Mouse (Mus musculus) WW6 (cell line): Measurements from ENCODE around the gene Tut1.

Experiments used
- DNase-seq: peaks from one replicate; pipeline ENCODE4 v3.0.0-alpha.2; 2013; ENCODE audit warnings: low read depth, low spot score

Tut1 gene

GRCm38 (mm10) chr19:8982303-8983149 lies 28.9 kb downstream of the Tut1 start:
- DNase-seq = no peak

DNA sequence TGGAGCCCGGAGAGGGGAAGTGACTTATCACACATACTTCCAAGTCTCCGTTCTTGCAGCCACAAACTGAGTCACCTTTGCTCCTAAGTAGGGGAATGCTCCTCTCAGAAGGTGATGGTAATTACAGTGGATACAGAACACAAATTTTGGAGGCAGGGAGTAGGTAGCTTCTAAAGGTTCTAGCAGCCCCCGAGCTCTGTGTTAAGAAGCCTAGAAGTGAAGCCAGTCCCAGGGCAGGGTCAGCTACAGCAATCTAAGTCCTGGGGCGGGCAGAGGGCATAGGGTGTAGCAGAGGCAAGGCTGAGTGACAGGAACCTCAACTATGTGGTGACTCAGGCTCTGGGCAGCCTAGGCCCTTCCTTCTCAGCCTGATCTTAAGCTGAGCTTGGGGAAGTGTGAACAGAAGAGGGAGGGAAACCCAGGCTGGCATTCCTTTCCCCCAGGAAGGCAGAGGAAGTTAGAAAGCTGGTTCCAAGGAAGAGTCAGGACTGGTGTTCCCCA lies 29.6 kb downstream of the Tut1 start:
- DNase-seq = no peak

GRCm38 (mm10) chr19:8984255-8984868 lies 30.7 kb downstream of the Tut1 start:
- DNase-seq = no peak

DNA sequence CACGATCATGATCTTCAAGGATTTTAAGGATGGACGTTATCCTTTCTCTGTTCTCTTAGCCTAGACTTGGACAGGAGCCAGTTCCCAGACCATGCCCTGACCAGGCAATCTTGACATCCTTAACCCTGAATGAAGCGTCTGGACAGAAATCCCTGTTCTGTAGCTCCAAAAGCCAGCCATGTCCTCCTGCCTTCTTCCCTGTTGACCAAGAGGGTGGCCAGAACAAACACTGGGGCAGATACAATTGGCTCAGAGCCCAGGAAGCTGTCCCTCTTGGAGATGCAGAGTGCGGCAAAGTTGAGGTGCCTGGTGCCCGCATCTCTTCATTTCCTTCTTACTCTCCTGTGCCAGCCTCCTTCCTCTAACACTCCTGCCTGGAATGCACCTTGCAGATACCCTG lies 32.2 kb downstream of the Tut1 start:
- DNase-seq = no peak

DNA sequence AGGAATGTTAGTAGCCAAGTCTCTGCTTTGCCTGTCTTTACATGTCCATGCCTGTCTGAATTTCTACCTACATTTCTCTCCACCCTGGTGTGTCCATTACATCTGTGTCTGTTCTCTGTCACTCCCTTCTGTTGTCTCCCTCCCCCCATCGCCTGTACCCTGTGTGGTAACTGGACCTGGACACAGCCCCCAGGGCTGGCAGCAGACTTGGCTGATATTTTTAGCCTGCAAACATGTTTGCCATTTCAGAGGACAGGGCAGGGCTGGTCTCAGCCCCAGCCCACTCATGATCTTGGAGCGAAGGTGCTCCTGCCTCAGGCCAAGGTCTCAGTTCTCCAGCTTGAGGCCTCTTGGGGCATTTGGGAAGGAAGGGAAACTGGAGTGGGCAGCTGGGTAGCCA lies 34.2 kb downstream of the Tut1 start:
- DNase-seq = no peak

- DNase-seq = no peak
Measured at GRCm38 (mm10) chr19:8988346-8989065, 34.9 kb downstream of the Tut1 start.

DNA sequence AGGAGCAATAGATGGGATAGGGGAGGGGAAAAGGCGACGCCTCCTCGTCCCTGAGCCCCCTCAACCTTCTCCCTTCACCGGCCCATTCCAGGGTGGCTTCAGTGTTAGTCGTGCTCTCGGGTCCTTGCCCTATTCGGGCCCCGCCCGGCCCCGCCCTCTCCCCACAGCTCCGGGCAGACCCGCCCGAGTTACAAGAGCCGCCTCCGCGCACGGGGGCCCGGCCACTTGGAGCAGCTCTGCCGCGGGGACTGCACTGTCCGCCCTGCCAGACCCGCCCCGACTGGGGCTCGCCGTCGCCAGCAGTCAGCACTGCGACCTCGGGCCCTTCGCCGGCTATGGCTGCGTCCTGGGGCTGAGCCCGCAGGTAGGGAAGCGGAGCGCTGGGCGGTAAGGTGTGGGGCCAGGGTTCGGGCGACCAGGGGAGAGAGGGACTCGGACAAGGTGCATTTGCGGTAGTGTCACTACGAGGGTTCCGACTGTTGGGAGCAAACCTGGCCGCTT lies 35.5 kb downstream of the Tut1 start, which contains the start of gene Ahnak:
TSS of gene Ahnak (plus strand) at position 219 of the 501 bp plus-strand sequence.
- no peak for DNase-seq

DNA sequence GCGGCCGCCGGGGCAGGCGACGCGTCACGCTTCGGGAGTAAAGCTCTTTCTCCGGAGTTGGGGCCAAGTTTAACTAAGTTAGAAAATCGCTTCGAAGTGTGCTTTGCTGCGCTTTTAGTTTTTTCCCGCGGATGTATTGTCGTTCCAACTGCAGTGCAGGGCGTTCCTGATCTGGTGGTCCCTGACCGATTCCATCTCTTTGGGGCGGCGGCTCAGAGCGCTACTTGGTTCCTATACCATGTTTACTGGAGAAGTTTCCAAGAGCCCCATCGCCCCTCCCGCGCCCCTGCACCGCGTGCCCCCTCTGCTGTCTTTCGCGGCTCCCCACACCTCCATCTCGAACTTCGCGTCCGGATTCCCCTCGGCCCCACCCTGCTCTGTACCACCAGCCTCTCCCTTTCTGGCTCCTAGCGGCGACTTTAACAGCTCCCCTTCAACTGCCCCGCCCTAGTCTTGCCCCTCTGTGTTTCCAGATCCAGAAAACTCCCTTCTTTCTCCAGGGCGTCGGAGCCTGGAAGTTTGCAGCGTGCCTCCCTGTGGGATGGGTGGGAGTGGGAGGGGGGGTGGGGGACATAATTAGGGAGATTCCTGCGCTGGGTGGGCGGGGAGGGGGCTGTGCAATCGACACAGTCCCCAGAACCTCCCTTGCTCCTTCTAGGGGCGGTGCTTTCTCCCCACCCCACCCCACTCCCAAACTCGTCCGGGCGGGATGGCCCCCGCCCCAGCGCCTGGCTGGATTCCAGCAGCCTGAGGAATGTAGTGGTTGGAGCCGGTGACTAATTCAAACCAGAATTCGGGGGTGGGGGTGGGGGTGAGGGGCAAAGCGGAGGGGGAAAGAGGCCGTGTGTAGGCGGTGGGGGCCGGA lies 36.2 kb downstream of the Tut1 start:
- no peak for DNase-seq

- no peak for DNase-seq
Measured at GRCm38 (mm10) chr19:8990432-8991102, 36.9 kb downstream of the Tut1 start.

DNA sequence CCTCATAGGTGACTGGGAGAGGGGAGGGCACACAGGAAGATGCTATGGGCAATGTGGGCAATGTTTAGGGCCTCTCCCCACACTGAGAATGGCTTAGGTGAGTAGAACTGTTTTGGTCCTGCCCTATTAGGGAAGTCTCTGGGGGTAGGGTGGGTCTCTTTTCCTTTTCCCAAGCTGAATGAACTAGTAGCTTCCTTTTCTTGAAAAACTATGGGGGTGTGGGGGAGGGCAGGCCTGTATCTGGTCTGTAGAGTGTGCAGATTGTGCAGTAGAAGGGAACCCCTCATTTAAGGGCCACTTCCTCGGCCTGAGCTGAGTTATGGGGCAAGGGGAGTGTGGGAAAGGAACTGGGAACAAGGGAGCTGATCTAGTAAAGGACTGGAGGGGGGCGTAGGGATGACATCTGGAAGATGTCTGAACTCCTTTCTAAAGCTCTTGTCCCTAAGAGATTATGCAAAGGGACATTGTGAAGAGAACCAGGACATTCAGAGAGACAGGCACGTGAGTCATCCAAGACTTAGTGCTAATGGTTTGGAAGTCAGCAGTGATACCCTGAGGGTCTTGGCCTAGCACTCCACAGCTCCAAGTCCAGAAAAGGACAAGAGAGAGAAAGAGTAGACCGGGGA lies 37.7 kb downstream of the Tut1 start:
- DNase-seq = no peak

- DNase-seq = no peak
Measured at GRCm38 (mm10) chr19:8991871-8992735, 38.5 kb downstream of the Tut1 start.

DNA sequence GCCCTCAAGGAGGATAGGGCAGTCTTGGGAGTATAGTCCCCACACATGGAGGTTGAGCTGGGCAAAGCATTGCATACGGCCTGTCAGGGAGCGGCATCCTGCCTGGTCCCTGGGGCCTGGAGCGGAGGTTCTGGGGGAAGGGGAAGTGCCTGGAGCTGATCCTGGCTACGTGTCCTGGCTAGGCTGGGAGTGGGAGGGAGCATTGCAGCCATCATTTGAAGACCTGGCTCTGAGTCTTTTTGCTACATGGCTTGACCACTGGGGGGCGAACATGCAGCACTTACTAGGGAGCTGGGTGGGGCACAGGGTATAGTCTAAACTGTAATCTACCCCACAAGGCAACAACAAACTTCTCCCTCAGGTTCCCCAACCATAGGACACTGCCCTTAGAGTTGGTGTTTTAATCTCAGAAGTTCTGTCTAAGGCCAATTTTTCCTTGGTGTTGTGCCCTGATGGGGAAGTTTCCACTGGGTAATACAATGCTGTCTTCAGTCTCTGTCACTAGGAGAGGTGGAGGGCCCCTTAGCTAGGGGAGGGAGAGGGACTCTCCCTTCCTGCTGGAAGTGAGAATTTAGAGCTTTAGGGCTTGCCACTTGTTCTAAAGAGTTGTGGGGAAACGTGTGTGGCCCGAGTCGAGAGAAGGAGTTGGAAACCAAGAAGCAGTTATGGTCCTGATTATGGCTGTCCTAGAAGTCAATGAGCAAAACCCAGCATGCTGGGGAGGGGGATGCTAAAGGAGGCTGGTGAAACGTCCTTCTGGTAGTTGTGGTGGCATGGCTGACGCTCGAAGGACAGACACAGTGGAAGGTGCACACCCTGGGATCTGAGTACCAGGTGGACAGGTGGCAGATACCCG lies 39.4 kb downstream of the Tut1 start:
- no peak for DNase-seq

GRCm38 (mm10) chr19:8993625-8993912 lies 39.9 kb downstream of the Tut1 start:
- DNase-seq = no peak

DNA sequence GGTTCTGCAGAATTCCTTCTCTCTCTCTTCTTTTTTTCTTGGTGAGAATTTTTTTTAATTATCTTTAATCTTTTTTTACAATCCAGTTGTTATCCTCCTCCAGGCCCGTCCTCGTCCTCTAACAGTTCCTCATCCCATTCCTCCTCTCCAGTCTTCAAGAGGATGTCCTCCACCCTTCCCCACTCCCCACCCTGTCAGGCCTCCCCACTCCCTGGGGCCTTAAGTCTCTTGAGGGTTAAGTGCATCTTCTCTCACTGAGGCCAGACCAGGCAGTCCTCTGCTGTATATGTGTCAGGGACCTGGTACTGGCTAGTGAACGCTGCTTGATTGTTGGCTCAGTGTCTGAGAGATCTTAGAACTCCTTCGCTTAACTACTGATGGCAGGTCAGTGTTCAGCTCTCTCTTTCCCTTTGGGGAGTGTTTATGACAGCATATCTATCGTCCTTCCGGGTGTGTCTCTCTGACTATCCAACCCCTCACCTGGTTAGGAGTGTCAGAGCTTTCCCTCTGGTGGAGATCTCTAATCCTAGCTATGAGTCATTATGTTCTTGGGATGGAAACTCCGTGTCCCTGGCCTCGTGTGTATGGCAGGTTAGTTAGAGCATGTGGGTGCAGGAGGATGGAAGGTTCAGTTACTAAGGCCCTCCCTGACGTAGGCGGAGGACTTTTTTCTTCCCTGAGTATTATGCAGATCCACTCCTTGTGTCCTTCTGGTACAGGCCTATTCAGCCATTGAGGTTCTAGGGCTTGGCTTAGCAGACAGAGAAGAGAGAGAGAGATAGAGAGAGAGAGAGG lies 41.4 kb downstream of the Tut1 start:
- no peak for DNase-seq

DNA sequence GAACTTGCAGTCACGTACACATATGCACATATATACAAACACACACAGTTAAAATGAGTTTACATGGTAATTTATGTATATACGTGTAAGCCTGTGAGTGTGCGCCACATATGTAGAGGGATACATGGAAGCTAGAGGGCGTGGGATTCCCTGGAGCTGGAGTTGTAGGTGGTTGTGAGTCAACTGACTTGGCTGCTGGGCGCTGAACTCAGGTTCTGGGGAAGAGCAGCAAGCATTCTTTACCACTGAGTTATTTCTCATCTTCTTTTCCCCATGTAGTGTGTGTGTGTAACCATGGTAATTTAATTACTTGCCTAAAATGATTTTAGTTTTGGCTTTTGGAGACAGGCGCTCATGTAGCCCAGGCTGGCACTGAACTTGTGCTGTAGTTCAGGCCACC lies 43.0 kb downstream of the Tut1 start:
- no peak for DNase-seq

GRCm38 (mm10) chr19:8997546-8997945 lies 43.9 kb downstream of the Tut1 start:
- no peak for DNase-seq

DNA sequence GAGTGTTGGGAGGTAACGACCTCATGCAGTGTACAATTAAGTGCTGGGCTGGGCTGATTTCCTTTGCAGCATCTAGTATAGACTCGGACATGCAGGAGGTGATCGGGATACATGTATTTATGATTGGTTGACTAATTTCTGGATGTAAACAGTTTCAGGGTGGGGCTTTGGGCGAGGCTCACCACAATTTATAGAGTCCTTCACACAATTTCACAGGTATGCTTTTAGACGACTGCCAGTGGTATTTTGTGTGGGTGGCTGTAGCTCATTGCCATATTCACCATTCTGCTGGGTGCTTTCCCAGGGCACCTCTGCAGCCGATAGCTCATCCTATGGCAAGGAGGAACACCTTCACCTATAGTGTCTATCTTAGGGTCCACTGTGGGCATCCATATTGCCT lies 44.9 kb downstream of the Tut1 start:
- DNase-seq = no peak

DNA sequence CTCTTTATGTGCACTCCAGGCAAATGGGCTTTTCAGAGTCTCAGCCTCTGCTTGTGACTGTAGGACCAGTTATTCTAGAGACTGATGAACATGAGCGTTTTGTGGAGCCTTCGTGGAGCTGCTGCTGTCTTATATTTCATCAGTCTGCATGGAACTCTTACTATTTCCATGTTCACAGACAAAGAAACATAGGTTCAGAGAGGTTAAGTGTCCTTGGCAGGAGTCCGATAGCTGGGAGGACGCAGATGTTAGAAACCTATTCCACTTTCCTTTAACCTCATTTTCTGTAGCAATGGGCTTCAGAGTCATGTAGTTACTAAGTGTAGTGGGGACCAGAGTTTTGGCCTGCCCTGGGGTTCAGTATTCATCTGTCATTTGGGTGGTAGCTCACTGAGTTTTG lies 45.6 kb downstream of the Tut1 start:
- no peak for DNase-seq
